ENCODE assay signal across 8 mouse cellular contexts in genomic region chr6:90463228-90463862, GRCm38 (mm10). TPM values are rescaled to one million over a fixed set of nuclear protein-coding genes. Genes with fewer than 3 reads are reported as not detected.
DNase-seq lines count a peak whose midpoint lies in the region; ATAC-seq and TF ChIP-seq lines count a peak whose summit lies in the region.

No protein-coding gene starts in this region.

- 2% methylated on average over 31 of the region's 31 CpGs for WGBS in hindbrain, embryonic 14.5 days
- WGBS in lung, embryonic 16.5 days = under 1% methylated on average over 31 of the region's 31 CpGs

- intact Hi-C loops in gastrocnemius, adult 2 months (cut with DNase I) = loop anchor here (1.0 to 5.0 kb wide), 2 partner anchors 45 to 139 kb away; partner anchors contain the start of gene Slc41a3

- H3K9me3 ChIP-seq in hindbrain, embryonic 14.5 days (ENCODE audit: control insufficient read depth, low read length) = no peaks in the 10 kb centered on the region
- H3K9me3 ChIP-seq in lung, embryonic 16.5 days (ENCODE audit: control insufficient read depth, low read length) = no peaks in the 10 kb centered on the region

- no peaks in the 10 kb centered on the region for H3K36me3 ChIP-seq in hindbrain, embryonic 14.5 days (replicated peaks; ENCODE audit: control insufficient read depth, insufficient read depth)
- peaks cover 5% of the 10 kb centered on the region for H3K36me3 ChIP-seq in lung, embryonic 16.5 days (ENCODE audit: control insufficient read depth, insufficient read depth, low read length)

- H3K4me1 ChIP-seq in hindbrain, embryonic 14.5 days (replicated peaks; ENCODE audit: control insufficient read depth, insufficient read depth, low read length) = peaks cover 15% of the 10 kb centered on the region; the same call in 1 of the 2 replicates
- peaks cover 17% of the 10 kb centered on the region for H3K4me1 ChIP-seq in lung, embryonic 16.5 days (replicated peaks; ENCODE audit: control insufficient read depth, insufficient read depth, low read length)

- ATAC-seq in common myeloid progenitor, adult 5-6 weeks (replicated peaks; ENCODE audit: low read depth, poor library complexity, severe bottlenecking) = peak; percentile 54; the same call in 1 of the 2 replicates
- ATAC-seq in hindbrain, embryonic 14.5 days (ENCODE audit: low FRiP score) = peak; percentile 81
- peak; percentile 93 for ATAC-seq in lung, embryonic 16.5 days (ENCODE audit: low read depth)

- peak; percentile 7; the same call in 1 of the 2 replicates for TF ChIP-seq CTCF in gastrocnemius, adult 2 months (IDR thresholded peaks at IDR 0.05)

- H3K4me2 ChIP-seq in hindbrain, embryonic 14.5 days (replicated peaks) = peak overlapping the region; percentile 100
- H3K4me2 ChIP-seq in lung, embryonic 16.5 days (ENCODE audit: low read depth, low read length) = peak overlapping the region; percentile 99

- DNase-seq in adrenal gland, adult 8-10 months = peak; percentile 94
- peak; percentile 99 for DNase-seq in gastrocnemius, adult 2 months
- peak; percentile 53 for DNase-seq in hindbrain, embryonic 14.5 days (ENCODE audit: low spot score)
- DNase-seq in layer of hippocampus, postnatal 25 days (ENCODE audit: extremely low spot score in 1 of 2, low spot score in 1 of 2) = peak; percentile 56 to 58
- DNase-seq in retina, postnatal 1 day = peak; percentile 87
- DNase-seq in T-cell, adult 2 months (ENCODE audit: low spot score) = no peak

- peak overlapping the region; percentile 64 for H3K9ac ChIP-seq in hindbrain, embryonic 14.5 days
- peak overlapping the region; percentile 81 for H3K9ac ChIP-seq in lung, embryonic 16.5 days (ENCODE audit: low read length)

- peak overlapping the region; percentile 99 for H3K4me3 ChIP-seq in gastrocnemius, adult 2 months
- H3K4me3 ChIP-seq in hindbrain, embryonic 14.5 days (replicated peaks; ENCODE audit: low read length) = peak overlapping the region; percentile 62
- peak overlapping the region; percentile 74 for H3K4me3 ChIP-seq in lung, embryonic 16.5 days (ENCODE audit: low read length)

- H3K27ac ChIP-seq in gastrocnemius, adult 2 months = peak overlapping the region; percentile 100
- peak overlapping the region; percentile 53 for H3K27ac ChIP-seq in hindbrain, embryonic 14.5 days
- peak overlapping the region; percentile 68 for H3K27ac ChIP-seq in lung, embryonic 16.5 days (ENCODE audit: low read length)

- H3K27me3 ChIP-seq in hindbrain, embryonic 14.5 days (ENCODE audit: control insufficient read depth, insufficient read depth, low read length) = peaks cover 24% of the 10 kb centered on the region
- peaks cover 19% of the 10 kb centered on the region for H3K27me3 ChIP-seq in lung, embryonic 16.5 days (ENCODE audit: control insufficient read depth, insufficient read depth, low read depth, low read length)

RNA-seq across cellular contexts. Expression of gene Klf15, which starts 1.0 kb away (rescaled TPM):
- 10 to 100 TPM; 18.3 to 30.6 (median 27.6) TPM for total RNA-seq in adrenal gland, adult 8-10 months (2022)
- not detected in 2 replicates for total RNA-seq in common myeloid progenitor, adult 5-6 weeks (2017)
- total RNA-seq in gastrocnemius, adult 2 months (2021) = 10 to 100 TPM; 54.4 to 64.4 TPM
- 15.7 and 16.2 TPM in 2 replicates for polyA plus RNA-seq in hindbrain, embryonic 14.5 days (2014; fragmentation: Nextera tagmentation; extraction: Ambion mirVana)
- 10 to 100 TPM; 22.3 to 31.5 TPM for total RNA-seq in layer of hippocampus, postnatal 25 days (2021)
- polyA plus RNA-seq in lung, embryonic 16.5 days (2015; fragmentation: Nextera tagmentation; extraction: Ambion mirVana) = 17.4 and 21.3 TPM in 2 replicates

RNA-seq across cellular contexts. Expression of gene Aldh1l1, which starts 22.9 kb away (rescaled TPM):
- 100 to 1,000 TPM; 137 to 222 (median 182) TPM for total RNA-seq in adrenal gland, adult 8-10 months (2022)
- 3.5 and 3.7 TPM in 2 replicates for total RNA-seq in common myeloid progenitor, adult 5-6 weeks (2017)
- 1 to 10 TPM; 3.6 to 5.3 TPM for total RNA-seq in gastrocnemius, adult 2 months (2021)
- polyA plus RNA-seq in hindbrain, embryonic 14.5 days (2014; fragmentation: Nextera tagmentation; extraction: Ambion mirVana) = 47.0 and 53.8 TPM in 2 replicates
- total RNA-seq in layer of hippocampus, postnatal 25 days (2021) = 10 to 100 TPM; 45.0 to 48.4 TPM
- polyA plus RNA-seq in lung, embryonic 16.5 days (2015; fragmentation: Nextera tagmentation; extraction: Ambion mirVana) = 2.4 and 4.7 TPM in 2 replicates

RNA-seq across cellular contexts. Expression of gene Cfap100, which starts 34.7 kb away (rescaled TPM):
- 1 to 10 TPM in 1 of 4 experiments, under 1 TPM in 2, not detected in 1; 0.23 to 2.5 (median 0.30) TPM for total RNA-seq in adrenal gland, adult 8-10 months (2022)
- not detected in 2 replicates for total RNA-seq in common myeloid progenitor, adult 5-6 weeks (2017)
- total RNA-seq in gastrocnemius, adult 2 months (2021) = under 1 TPM; 0.11 to 0.13 TPM
- polyA plus RNA-seq in hindbrain, embryonic 14.5 days (2014; fragmentation: Nextera tagmentation; extraction: Ambion mirVana) = 5.6 and 5.7 TPM in 2 replicates
- total RNA-seq in layer of hippocampus, postnatal 25 days (2021) = 10 to 100 TPM in 1 of 2 experiments, 1 to 10 TPM in 1; 8.3 to 15.7 TPM
- 0.60 and 0.82 TPM in 2 replicates for polyA plus RNA-seq in lung, embryonic 16.5 days (2015; fragmentation: Nextera tagmentation; extraction: Ambion mirVana)

Comparison
In these comparisons a context has a peak if more than half of its experiments do, and no peak if none do; other contexts are left out.
1. RNA of gene Klf15, which starts 1.0 kb away (total RNA-seq): 54.4 to 64.4 TPM in gastrocnemius, adult 2 months, 22.3 to 31.5 TPM in layer of hippocampus, postnatal 25 days and 18.3 to 30.6 TPM in adrenal gland, adult 8-10 months; not detected in common myeloid progenitor, adult 5-6 weeks; every median in the first group is over 10 times any median in the second.
2. Peak in every context shown above with its lines, with median percentiles within 50 percentile points of each other: ATAC-seq, H3K27ac ChIP-seq and H3K4me3 ChIP-seq.